Mouse (Mus musculus): ENCODE results near the gene Efemp1. TPM values are rescaled to one million over a fixed set of nuclear protein-coding genes. Genes with fewer than 3 reads are reported as not detected.

The Efemp1 gene
- polyA plus RNA-seq, 1 experiment = 188 TPM

DNA sequence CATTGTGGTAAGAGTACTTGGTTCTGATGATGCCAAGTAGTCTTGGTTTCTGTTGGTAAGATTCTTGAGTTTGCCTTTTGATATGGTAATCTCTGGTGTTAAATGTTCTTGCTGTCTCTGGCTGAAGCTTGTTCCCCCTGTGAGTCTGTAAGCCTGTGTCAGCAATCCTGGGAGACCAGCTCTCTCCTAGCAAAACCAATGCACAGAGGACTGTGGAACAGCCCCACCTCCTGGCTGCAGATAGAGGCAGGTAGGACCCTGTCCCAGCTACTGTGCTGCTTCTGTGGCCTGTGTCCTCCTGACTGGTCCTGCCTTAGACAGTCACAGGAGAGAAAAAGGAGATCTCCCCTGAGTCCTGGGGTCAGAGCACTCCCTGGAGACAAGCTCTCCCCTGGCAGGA lies 81.4 kb downstream of the Efemp1 start:
- no peak for DNase-seq (ENCODE audit: low spot score)

DNA sequence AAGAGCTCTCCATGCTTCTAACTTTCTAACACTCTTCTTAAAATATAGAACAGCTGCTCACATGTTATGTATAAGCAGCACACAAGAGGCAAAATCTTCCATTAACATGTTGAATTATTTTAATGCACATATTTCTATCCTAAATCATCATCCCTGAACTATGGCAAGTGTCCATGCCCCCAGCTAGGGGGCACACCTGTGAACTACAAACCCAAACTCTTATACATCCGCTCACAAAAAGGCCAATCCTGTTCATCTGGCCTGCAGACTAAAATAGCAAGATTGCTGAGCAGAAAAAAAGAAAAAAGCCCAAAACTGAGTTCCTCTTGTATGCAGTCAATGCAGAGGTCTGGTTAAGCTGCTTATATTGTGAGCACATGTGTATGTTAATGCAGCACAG lies 86.6 kb downstream of the Efemp1 start:
- no peak for DNase-seq (ENCODE audit: low spot score)

DNA sequence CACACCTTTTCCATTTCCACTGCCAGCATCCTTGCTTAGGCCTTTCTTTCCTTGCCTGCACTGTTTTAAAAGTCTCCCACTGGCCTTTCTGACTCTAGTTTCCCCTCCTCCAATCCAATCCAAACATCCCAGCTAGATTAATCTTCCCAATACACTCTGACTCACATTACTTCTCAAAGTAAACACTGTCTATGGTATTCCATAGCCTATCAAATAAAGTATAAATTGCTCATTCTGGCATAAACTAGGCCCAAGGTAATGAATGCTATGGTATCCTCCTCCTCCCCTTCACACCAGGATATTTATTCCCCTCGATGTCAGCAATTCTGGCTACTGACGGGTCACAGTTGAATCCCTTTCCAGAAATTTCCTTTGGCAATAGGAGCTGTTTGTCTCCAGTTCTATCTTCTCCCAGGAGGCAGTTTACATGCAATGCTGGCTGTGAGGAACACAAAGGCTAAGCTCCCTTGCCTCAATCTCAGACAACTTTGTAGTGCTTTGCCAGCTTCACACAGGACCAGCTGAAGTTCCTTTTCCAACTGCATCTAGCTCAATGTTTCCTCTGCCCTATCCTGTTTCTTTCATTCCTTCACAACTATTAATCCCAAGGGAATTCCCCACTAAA lies 98.7 kb downstream of the Efemp1 start:
- no peak for DNase-seq (ENCODE audit: low spot score)

DNA sequence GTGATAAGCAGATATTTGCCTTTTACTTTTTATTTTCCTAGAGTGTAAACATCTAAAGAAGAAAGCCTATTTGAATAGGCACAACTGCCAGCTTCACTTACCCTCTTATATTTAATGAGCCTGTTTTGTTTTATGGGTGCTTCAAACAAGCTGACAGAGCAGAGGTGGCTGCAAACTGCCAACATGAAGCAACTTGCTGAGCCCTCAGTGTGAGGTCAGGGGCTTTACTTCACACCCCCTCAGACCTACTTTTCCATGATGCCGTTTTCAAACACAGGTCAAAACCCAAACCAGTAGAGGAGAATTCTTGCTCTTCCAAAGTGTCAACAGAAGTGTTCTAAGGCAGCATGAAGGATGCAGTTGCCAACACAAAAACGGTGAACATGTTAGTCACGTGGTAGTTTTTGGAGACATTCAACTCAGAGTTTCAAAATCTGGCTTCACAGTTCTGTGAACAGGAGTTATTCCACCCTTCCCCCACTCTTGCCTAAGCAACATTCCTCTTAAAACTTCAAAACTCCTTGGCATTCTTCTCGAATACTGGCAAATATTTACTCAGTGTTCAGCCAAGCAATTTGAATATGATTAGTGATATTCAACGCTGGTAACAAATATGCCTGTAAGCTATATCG lies 101.8 kb downstream of the Efemp1 start:
- DNase-seq (ENCODE audit: low spot score) = no peak

DNA sequence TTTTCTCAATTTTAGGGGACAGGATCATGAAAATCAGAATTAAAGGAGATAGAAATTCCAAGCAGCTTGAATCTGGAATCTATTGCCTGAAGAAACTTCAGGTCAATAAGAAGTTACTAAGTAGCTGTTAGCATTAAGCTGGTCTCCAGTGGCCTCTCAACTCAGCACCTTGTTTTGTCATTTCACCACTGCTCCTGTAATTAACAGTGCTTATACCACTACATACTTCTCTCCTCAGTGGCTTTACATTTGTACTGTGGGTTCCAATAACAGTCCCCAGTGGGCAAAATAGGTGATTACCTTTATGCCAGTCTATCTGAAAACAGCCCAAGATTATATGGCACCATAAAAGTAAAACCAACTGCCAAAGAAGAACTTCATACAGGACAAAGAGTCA lies 102.3 kb downstream of the Efemp1 start:
- no peak for DNase-seq (ENCODE audit: low spot score)

DNA sequence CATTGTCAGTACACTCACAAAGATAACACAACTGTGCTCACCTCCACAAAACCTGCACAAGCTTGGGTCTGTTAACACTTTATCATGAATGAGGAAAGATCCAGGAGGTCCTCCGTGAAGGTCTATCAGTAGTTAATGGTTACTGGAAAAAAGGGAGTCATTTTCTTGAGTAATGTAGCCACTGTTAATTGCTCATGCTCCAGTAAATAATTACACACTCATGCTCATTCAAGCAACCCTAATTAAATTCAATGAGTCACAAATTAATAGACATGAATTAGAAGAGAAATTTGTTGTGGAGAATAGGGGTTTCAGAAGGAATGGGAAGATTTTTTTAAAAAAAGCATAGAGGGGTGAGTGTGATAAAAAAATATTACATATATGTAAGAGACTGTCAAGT lies 108.4 kb downstream of the Efemp1 start:
- DNase-seq (ENCODE audit: low spot score) = no peak

Data from urinary bladder, adult 2 months (tissue).